Mouse (Mus musculus) liver, postnatal 0 days (tissue): ENCODE data around the gene Ino80e.

ENCODE experiments used
- CTCF ChIP-seq: sonication (generic); IDR thresholded peaks from 2 replicates; pipeline ENCODE4 v1.5.1; 2016; ENCODE audit warnings: antibody characterized with exemption, low read depth
- EP300 ChIP-seq: IDR thresholded peaks from 2 replicates; pipeline ENCODE4 v1.6.1; 2016; ENCODE audit warnings: antibody characterized with exemption, low read depth, mild to moderate bottlenecking

- TF ChIP-seq CTCF (no peak), EP300 (no peak)
Measured at GRCm38 (mm10) chr7:126905590-126905989, 43.4 kb upstream of the Ino80e start.
